Mouse (Mus musculus): Measurements from ENCODE around the gene Gm3033. TPM values are rescaled to one million over a fixed set of nuclear protein-coding genes. Genes with fewer than 3 reads are reported as not detected.

Gene Gm3033
- polyA plus RNA-seq (2021; fragmentation: Nextera tagmentation): 0.10 TPM in 1 of 2 replicates, not detected in the other
- long read RNA-seq, experiment 1: 0 reads
- long read RNA-seq, experiment 2: 0 reads

DNA sequence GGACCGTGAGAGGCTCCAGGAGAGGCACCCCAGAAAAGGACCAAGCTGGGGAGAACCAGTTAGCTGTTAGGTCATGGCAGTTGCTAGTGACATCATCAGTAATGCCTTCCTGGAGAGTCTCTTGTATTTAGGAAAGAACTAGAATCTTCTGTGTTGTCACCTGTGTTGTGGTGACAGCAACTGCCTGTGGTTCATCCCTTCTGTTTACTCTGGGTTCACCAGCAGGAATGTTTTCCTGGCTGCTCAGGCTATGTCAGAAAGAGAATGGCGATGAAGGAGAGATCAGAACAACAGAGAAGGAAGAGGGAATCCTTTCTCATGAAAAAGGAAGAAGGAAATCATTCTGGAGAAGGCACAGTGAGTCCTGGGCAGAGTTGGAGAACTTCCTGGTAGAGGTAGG lies at the start of gene Gm3033:
TSS of gene Gm3033 (plus strand) at position 301 of the 400 bp plus-strand sequence.

DNA sequence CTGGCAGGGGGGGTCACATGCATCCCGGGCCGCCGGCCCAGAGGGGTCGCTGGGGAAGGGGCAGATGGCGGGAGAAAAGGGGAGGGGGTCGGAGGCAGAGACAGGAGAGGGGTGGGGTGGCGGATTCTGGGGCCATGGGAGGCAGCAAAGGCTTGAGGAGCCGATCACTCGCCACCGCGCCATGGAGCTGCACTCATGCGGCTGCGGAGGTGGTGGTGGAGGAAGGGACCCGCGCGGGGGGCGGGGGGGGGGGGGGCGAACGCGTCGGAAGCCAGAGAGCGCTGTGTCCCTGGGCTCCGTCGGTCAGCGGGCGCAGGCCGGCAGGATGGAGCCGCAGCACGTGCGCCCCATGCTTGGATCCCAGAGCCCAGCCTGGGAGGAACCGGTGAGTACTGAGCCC lies 36.3 kb upstream of the Gm3033 start, which contains the start of gene Gm3002:
TSS of gene Gm3002 (plus strand) at position 301 of the 400 bp plus-strand sequence.

DNA sequence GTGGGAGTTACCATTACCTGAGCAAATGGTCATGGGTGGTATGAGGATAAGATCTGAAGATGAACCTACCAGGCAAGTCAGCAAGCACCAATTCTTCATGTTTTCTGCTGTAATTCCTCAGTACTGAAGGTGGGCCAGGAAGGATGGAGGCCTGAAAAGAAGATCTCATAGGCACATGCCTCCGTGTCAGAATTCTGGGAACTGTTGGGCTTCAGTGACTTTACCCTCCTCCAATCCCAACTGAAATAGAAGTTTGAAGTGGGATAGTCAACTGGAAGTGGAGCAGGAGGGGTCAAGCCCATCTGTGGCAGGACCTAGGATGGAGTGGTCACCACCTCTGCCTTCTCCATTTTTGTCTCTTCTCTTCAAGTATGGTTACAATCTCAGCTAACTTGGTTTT lies 37.8 kb downstream of the Gm3033 start, which contains the start of gene Gm2916:
TSS of gene Gm2916 (plus strand) at position 301 of the 400 bp plus-strand sequence.

Other genes starting within 250 kb of the Gm3033 start
- not detected in 2 replicates for gene Gm3012, start 211.7 kb upstream of the Gm3033 start, polyA plus RNA-seq (2021; fragmentation: Nextera tagmentation)
- 2.2 and 2.7 TPM in 2 replicates for gene Gm3020, start 194.2 kb upstream of the Gm3033 start, polyA plus RNA-seq (2021; fragmentation: Nextera tagmentation)
- not detected in 2 replicates for gene Gm3043, start 157.5 kb upstream of the Gm3033 start, polyA plus RNA-seq (2021; fragmentation: Nextera tagmentation)
- gene Gm3002, start 36.2 kb upstream of the Gm3033 start, polyA plus RNA-seq (2021; fragmentation: Nextera tagmentation): 0.48 and 1.2 TPM in 2 replicates
- gene Gm2916, start 37.9 kb downstream of the Gm3033 start, polyA plus RNA-seq (2021; fragmentation: Nextera tagmentation): not detected in 2 replicates
- gene Gm3029, start 85.5 kb downstream of the Gm3033 start, polyA plus RNA-seq (2021; fragmentation: Nextera tagmentation): not detected in 2 replicates
- gene Gm3095, start 117.3 kb downstream of the Gm3033 start, polyA plus RNA-seq (2021; fragmentation: Nextera tagmentation): not detected in 2 replicates
- gene Gm3099, start 152.1 kb downstream of the Gm3033 start, polyA plus RNA-seq (2021; fragmentation: Nextera tagmentation): not detected in 2 replicates
- gene Gm5796, start 177.7 kb downstream of the Gm3033 start, polyA plus RNA-seq (2021; fragmentation: Nextera tagmentation): 0.14 and 0.20 TPM in 2 replicates
- gene Gm3115, start 237.9 kb downstream of the Gm3033 start, polyA plus RNA-seq (2021; fragmentation: Nextera tagmentation): not detected in 2 replicates